Mouse (Mus musculus) embryonic facial prominence, embryonic 14.5 days (tissue): ENCODE results near the gene Kdelr1. TPM values are rescaled to one million over a fixed set of nuclear protein-coding genes. Genes with fewer than 3 reads are reported as not detected.

Source experiments
- polyA plus RNA-seq: library from polyadenylated mRNA; unstranded; fragments of >200 nt; fragmentation: Nextera tagmentation; extraction: Ambion mirVana; gene quantifications from 2 replicates; pipeline ENCODE4 v1.2.1, GENCODE M21; 2014

Kdelr1 gene
- polyA plus RNA-seq, 1 experiment from 2014 or later: 147 TPM

Other genes with a start within 250 kb of the Kdelr1 start
- gene Rasip1, start 245.3 kb upstream of the Kdelr1 start, polyA plus RNA-seq: 10.4 and 11.1 TPM in 2 replicates
- gene Mamstr, start 232.8 kb upstream of the Kdelr1 start, polyA plus RNA-seq: 23.3 and 28.8 TPM in 2 replicates
- 1.9 and 2.2 TPM in 2 replicates for gene Fut2, start 206.4 kb upstream of the Kdelr1 start, polyA plus RNA-seq
- gene Ntn5, start 188.8 kb upstream of the Kdelr1 start, polyA plus RNA-seq: 3.4 and 3.7 TPM in 2 replicates
- 2.1 and 2.5 TPM in 2 replicates for gene Sec1, start 178.4 kb upstream of the Kdelr1 start, polyA plus RNA-seq
- gene Car11, start 172.9 kb upstream of the Kdelr1 start, polyA plus RNA-seq: 7.9 and 8.9 TPM in 2 replicates
- gene Dbp, start 167.7 kb upstream of the Kdelr1 start, polyA plus RNA-seq: 3.4 and 4.7 TPM in 2 replicates
- 1,174 and 1,204 TPM in 2 replicates for gene Rpl18, start 157.3 kb upstream of the Kdelr1 start, polyA plus RNA-seq
- 24.0 and 25.6 TPM in 2 replicates for gene Sphk2, start 154.8 kb upstream of the Kdelr1 start, polyA plus RNA-seq
- gene Fam83e, start 151.6 kb upstream of the Kdelr1 start, polyA plus RNA-seq: 0.36 and 0.39 TPM in 2 replicates
- gene Spaca4, start 147.0 kb upstream of the Kdelr1 start, polyA plus RNA-seq: not detected in 2 replicates
- 0.67 and 1.5 TPM in 2 replicates for gene Lmtk3, start 89.0 kb upstream of the Kdelr1 start, polyA plus RNA-seq
- gene Sult2b1, start 88.1 kb upstream of the Kdelr1 start, polyA plus RNA-seq: 14.2 and 16.3 TPM in 2 replicates
- gene Cyth2, start 58.2 kb upstream of the Kdelr1 start, polyA plus RNA-seq: 96.4 and 106 TPM in 2 replicates
- gene Kcnj14, start 48.0 kb upstream of the Kdelr1 start, polyA plus RNA-seq: 1.4 and 2.2 TPM in 2 replicates
- 53.9 and 60.5 TPM in 2 replicates for gene Grwd1, start 41.8 kb upstream of the Kdelr1 start, polyA plus RNA-seq
- gene Grin2d, start 5.6 kb downstream of the Kdelr1 start, polyA plus RNA-seq: 0.63 and 1.0 TPM in 2 replicates
- gene Syngr4, start 23.9 kb downstream of the Kdelr1 start, polyA plus RNA-seq: 0.68 and 0.87 TPM in 2 replicates
- gene Tmem143, start 24.2 kb downstream of the Kdelr1 start, polyA plus RNA-seq: 3.9 and 5.8 TPM in 2 replicates
- 298 and 316 TPM in 2 replicates for gene Emp3, start 48.6 kb downstream of the Kdelr1 start, polyA plus RNA-seq
- gene Ccdc114, start 51.3 kb downstream of the Kdelr1 start, polyA plus RNA-seq: 3.7 and 5.0 TPM in 2 replicates
- gene Abcc6, start 157.5 kb downstream of the Kdelr1 start, polyA plus RNA-seq: 0.39 and 0.64 TPM in 2 replicates
- 25.7 and 27.8 TPM in 2 replicates for gene Nomo1, start 160.9 kb downstream of the Kdelr1 start, polyA plus RNA-seq
- gene Kcnj11, start 228.0 kb downstream of the Kdelr1 start, polyA plus RNA-seq: 0.47 and 0.61 TPM in 2 replicates